Mouse (Mus musculus) Patski (cell line): ENCODE data around the gene Mpi. TPM values are rescaled to one million over a fixed set of nuclear protein-coding genes. Genes with fewer than 3 reads are reported as not detected.
A peak's percentile ranks its signal among the peaks of the same experiment; 100 is the strongest.

Experiments
- ATAC-seq: fragments of 100-300 bp; one replicate; pipeline ENCODE4 v1.8.0; 2021
- CTCF ChIA-PET: fragments of 350-600 bp; sonication (Branson Sonifier 250); formaldehyde crosslinking; loops from one replicate; lab custom pipeline; 2022; ENCODE audit warnings: inconsistent platforms; lab: Charles Lee
- POLR2A ChIA-PET: fragments of 350-600 bp; sonication (Branson Sonifier 250); formaldehyde crosslinking; loops from one replicate; lab custom pipeline; 2022; ENCODE audit warnings: antibody characterized with exemption, inconsistent platforms; lab: Charles Lee
- DNase-seq: peaks from one replicate; pipeline ENCODE4 v3.0.0-alpha.2; 2011; ENCODE audit warnings: low read depth, low spot score
- H3K27me3 ChIP-seq: fragments of 371-371 bp; one replicate; pipeline ENCODE4 v1.5.1; 2021
- CTCF ChIP-seq: fragments of 100-300 bp; IDR thresholded peaks from one replicate; pipeline ENCODE4 v1.5.1; 2021
- in situ Hi-C: fragments of 300-500 bp; cut with MboI; formaldehyde crosslinking; loops from 3 replicates; pipeline ENCODE4 v1.11.1; 2018; ENCODE audit warnings: low pct_unique_long_range_greater_than_20kb, mixed read lengths
- polyA plus RNA-seq: library from polyadenylated mRNA; unstranded; gene quantifications from one replicate; pipeline ENCODE4 v1.2.3, GENCODE M21; 2021

Mpi gene
- polyA plus RNA-seq, 1 experiment from 2014 or later = 39.1 TPM

- ChIA-PET CTCF (no interaction called here), POLR2A (interaction anchor here (0.5 to 0.6 kb wide), 2 partner anchors 18 to 894 kb away, joined by 3 read pairs; no protein-coding TSS in a partner anchor)
- no peaks in the 10 kb centered on the region for H3K27me3 ChIP-seq
- in situ Hi-C loops = no loop called here
- DNase-seq (no peak), ATAC-seq (no peak)
- no peak for TF ChIP-seq CTCF
These were observed 3.4 kb downstream of the Mpi start for GRCm38 (mm10) chr9:57549186-57549585.

- ATAC-seq (no peak), DNase-seq (no peak)
- POLR2A ChIA-PET = no interaction called here
- TF ChIP-seq CTCF = no peak
- CTCF ChIA-PET = no interaction called here
- H3K27me3 ChIP-seq = no peaks in the 10 kb centered on the region
- in situ Hi-C loops = no loop called here
These were observed 4.7 kb downstream of the Mpi start for GRCm38 (mm10) chr9:57547869-57548268.

GRCm38 (mm10) chr9:57547287-57547686 lies 5.3 kb downstream of the Mpi start:
- ATAC-seq = no peak
- H3K27me3 ChIP-seq = no peaks in the 10 kb centered on the region
- DNase-seq = no peak
- in situ Hi-C loops = no loop called here
- ChIA-PET POLR2A (no interaction called here), CTCF (no interaction called here)
- TF ChIP-seq CTCF = no peak

GRCm38 (mm10) chr9:57543951-57544350 lies 8.6 kb downstream of the Mpi start:
- ATAC-seq (no peak), DNase-seq (no peak)
- no peak for TF ChIP-seq CTCF
- CTCF ChIA-PET = interaction anchor here (0.6 kb wide), 1 partner anchor 9 kb away, joined by 3 read pairs; the partner anchor contains the start of gene Mpi
- in situ Hi-C loops = no loop called here
- no peaks in the 10 kb centered on the region for H3K27me3 ChIP-seq
- POLR2A ChIA-PET = interaction anchor here (1.2 kb wide), 1 partner anchor 68 kb away, joined by 3 read pairs; no protein-coding TSS in a partner anchor

- ChIA-PET CTCF (interaction anchor here (0.9 to 1.3 kb wide), 8 partner anchors 9 to 110 kb away, joined by 3 to 5 read pairs (median 3); no protein-coding TSS in a partner anchor), POLR2A (interaction anchor here (0.8 kb wide), 1 partner anchor 10 kb away, joined by 4 read pairs; no protein-coding TSS in a partner anchor)
- DNase-seq (no peak), ATAC-seq (no peak)
- TF ChIP-seq CTCF = no peak
- in situ Hi-C loops = no loop called here
- no peaks in the 10 kb centered on the region for H3K27me3 ChIP-seq
These were observed 11.3 kb downstream of the Mpi start for GRCm38 (mm10) chr9:57541312-57541711.

- no peaks in the 10 kb centered on the region for H3K27me3 ChIP-seq
- in situ Hi-C loops = no loop called here
- POLR2A ChIA-PET = interaction anchor here (0.7 kb wide), 1 partner anchor 13 kb away, joined by 3 read pairs; the partner anchor contains the start of gene Mpi
- CTCF ChIA-PET = no interaction called here
- ATAC-seq (no peak), DNase-seq (no peak)
- TF ChIP-seq CTCF = no peak
These were observed 13.0 kb downstream of the Mpi start for GRCm38 (mm10) chr9:57539550-57539949.

GRCm38 (mm10) chr9:57537728-57538181 lies 14.8 kb downstream of the Mpi start:
- in situ Hi-C loops = no loop called here
- DNase-seq = no peak
- ChIA-PET CTCF (no interaction called here), POLR2A (interaction anchor here (1.3 kb wide), 1 partner anchor 12 kb away, joined by 4 read pairs; no protein-coding TSS in a partner anchor)
- ATAC-seq = peak; percentile 6
- H3K27me3 ChIP-seq = no peaks in the 10 kb centered on the region
- no peak for TF ChIP-seq CTCF

GRCm38 (mm10) chr9:57537044-57537727 lies 15.4 kb downstream of the Mpi start, which contains the start of gene Fam219b:
Gene Fam219b (plus strand): TSS chr9:57537528.
- TF ChIP-seq CTCF = no peak
- CTCF ChIA-PET = interaction anchor here (2.0 kb wide), 1 partner anchor 16 kb away, joined by 6 read pairs; the partner anchor contains the start of gene Cox5a
- in situ Hi-C loops = no loop called here
- no peaks in the 10 kb centered on the region for H3K27me3 ChIP-seq
- DNase-seq = no peak
- peak; percentile 77 for ATAC-seq
- POLR2A ChIA-PET = interaction anchor here (1.3 kb wide), 1 partner anchor 13 kb away, joined by 4 read pairs; no protein-coding TSS in a partner anchor

- DNase-seq = no peak
- no peaks in the 10 kb centered on the region for H3K27me3 ChIP-seq
- ATAC-seq = no peak
- CTCF ChIA-PET = interaction anchor here (2.0 kb wide), 1 partner anchor 15 kb away, joined by 6 read pairs; the partner anchor contains the start of gene Cox5a
- in situ Hi-C loops = no loop called here
- POLR2A ChIA-PET = interaction anchor here (0.7 to 1.1 kb wide), 3 partner anchors 15 to 307 kb away, joined by 4 to 10 read pairs (median 5); partner anchors contain the start of gene Cox5a
- no peak for TF ChIP-seq CTCF
These were observed 16.2 kb downstream of the Mpi start for GRCm38 (mm10) chr9:57536362-57536761.

- ChIA-PET CTCF (interaction anchor here (0.8 kb wide), 1 partner anchor 8 kb away, joined by 4 read pairs; no protein-coding TSS in a partner anchor), POLR2A (no interaction called here)
These were observed 20.6 kb downstream of the Mpi start for GRCm38 (mm10) chr9:57531946-57532345.

More at GRCm38 (mm10) chr9:57531946-57532345, 20.6 kb downstream of the Mpi start:
- no peak for TF ChIP-seq CTCF
- DNase-seq (no peak), ATAC-seq (no peak)
- H3K27me3 ChIP-seq = no peaks in the 10 kb centered on the region
- in situ Hi-C loops = no loop called here
